Mouse (Mus musculus) liver, postnatal 0 days (tissue): ENCODE results near the gene Sema3f.

ENCODE experiments used
- CTCF ChIP-seq: sonication (generic); IDR thresholded peaks from 2 replicates; pipeline ENCODE4 v1.5.1; 2016; ENCODE audit warnings: antibody characterized with exemption, low read depth
- EP300 ChIP-seq: IDR thresholded peaks from 2 replicates; pipeline ENCODE4 v1.6.1; 2016; ENCODE audit warnings: antibody characterized with exemption, low read depth, mild to moderate bottlenecking

DNA sequence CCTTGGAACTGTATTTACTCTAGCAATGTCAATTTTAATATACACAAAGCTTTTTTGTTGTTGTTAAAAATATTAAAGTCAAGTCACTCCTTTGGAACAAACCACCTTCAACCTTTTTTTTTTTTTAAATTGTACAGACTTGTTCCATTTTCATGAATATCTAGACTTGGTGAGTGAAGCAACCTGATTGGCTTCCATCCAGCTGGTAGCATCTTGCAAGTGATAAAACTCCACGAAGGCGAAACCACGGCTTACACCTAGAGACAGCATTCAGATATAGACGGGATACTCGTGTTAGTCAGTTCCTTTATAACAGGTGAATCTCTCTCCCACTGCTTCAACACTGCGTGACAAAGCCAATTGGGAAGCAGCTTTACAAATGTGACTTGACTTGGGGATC, 49.3 kb upstream of the Sema3f start:
- TF ChIP-seq EP300 (no peak), CTCF (no peak)
